Mouse (Mus musculus): ENCODE results near the gene Tcf3. TPM values are rescaled to one million over a fixed set of nuclear protein-coding genes. Genes with fewer than 3 reads are reported as not detected.

Gene Tcf3
- polyA plus RNA-seq, 1 experiment = 101 TPM

DNA sequence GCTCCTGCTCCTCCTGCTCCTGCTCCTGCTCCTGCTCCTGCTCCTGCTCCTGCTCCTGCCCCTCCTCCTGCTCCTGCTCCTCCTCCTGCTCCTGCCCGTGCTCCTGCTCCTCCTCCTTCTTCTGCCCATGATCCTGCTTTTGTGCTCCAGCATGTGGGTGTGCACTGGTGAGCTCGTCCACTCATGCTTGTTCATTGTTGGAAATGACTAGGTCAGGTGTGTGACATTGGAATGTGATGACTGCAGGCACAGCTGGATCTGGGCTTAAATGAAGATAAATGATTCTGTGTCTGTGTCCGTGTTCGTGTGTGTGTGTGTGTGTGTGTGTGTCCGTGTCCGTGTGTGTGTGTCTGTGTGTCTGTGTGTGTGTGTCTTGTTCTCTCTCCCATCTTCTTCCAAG is 65.1 kb downstream of the Tcf3 start:
- TF ChIP-seq POLR2A (IDR thresholded peaks at IDR 0.05; ENCODE audit: low read depth, low read length) (no peak), CTCF (IDR thresholded peaks at IDR 0.05; ENCODE audit: extremely low read depth, insufficient read length, insufficient replicate concordance, low read depth, low read length) (no peak)
- Histone ChIP-seq H3K27me3 (ENCODE audit: control insufficient read depth, insufficient read depth, low read length) (no peaks in the 10 kb centered on the region), H3K27ac (ENCODE audit: insufficient read depth, low read depth, low read length) (no peak overlapping the region), H3K4me3 (ENCODE audit: low read depth, low read length) (no peak overlapping the region), H3K4me1 (ENCODE audit: control insufficient read depth, insufficient read depth, insufficient read length, low read length) (peaks cover 8% of the 10 kb centered on the region), H3K36me3 (ENCODE audit: control insufficient read depth, insufficient read depth, low read length) (no peaks in the 10 kb centered on the region)
- WGBS = 87% methylated on average over 6 of the region's 6 CpGs

DNA sequence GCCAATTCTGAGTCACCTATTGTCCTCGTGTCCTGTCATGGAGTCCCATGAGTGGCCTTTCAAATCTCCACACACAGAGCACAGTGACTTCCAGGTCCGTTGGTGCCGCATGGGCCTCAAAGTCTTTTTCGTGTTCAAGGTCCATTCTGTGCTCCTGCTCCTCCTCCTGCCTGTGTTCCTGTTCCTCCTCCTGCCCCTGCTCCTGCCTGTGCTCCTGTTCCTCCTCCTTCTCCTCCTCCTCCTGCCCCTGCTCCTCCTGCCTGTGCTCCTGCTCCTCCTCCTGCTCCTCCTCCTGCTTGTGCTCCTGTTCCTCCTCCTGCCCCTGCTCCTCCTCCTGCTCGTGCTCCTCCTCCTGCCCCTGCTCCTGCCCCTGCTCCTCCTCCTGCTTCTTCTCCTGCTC is 65.5 kb downstream of the Tcf3 start:
- WGBS = 22% methylated on average over 5 of the region's 5 CpGs
- H3K27ac ChIP-seq (ENCODE audit: insufficient read depth, low read depth, low read length) = no peak overlapping the region
- no peaks in the 10 kb centered on the region for H3K27me3 ChIP-seq (ENCODE audit: control insufficient read depth, insufficient read depth, low read length)
- no peak for TF ChIP-seq CTCF (IDR thresholded peaks at IDR 0.05; ENCODE audit: extremely low read depth, insufficient read length, insufficient replicate concordance, low read depth, low read length)
- TF ChIP-seq POLR2A (IDR thresholded peaks at IDR 0.05; ENCODE audit: low read depth, low read length) = no peak
- H3K4me1 ChIP-seq (ENCODE audit: control insufficient read depth, insufficient read depth, insufficient read length, low read length) = peaks cover 8% of the 10 kb centered on the region
- no peaks in the 10 kb centered on the region for H3K36me3 ChIP-seq (ENCODE audit: control insufficient read depth, insufficient read depth, low read length)
- no peak overlapping the region for H3K4me3 ChIP-seq (ENCODE audit: low read depth, low read length)

DNA sequence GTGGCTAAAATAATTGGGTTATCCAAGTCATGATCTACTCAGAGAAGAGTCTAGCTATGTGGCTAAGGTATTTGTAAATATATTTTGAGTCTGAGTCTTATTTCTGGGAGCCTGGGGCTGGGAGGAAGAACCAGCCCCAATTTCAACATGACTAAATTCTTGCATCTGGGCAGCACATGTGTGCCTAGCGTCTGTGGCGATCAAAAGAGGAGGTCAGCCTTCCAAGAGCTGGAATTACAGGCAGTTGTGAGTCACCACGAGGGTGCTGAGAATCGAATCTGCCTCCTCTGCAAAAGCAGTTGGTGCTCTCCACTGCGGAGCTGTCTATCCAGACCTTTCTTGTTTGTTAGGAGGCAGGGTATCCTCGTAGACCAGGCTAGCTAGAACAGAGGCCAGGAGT is 67.7 kb downstream of the Tcf3 start:
- TF ChIP-seq CTCF (IDR thresholded peaks at IDR 0.05; ENCODE audit: extremely low read depth, insufficient read length, insufficient replicate concordance, low read depth, low read length) (no peak), POLR2A (IDR thresholded peaks at IDR 0.05; ENCODE audit: low read depth, low read length) (no peak)
- Histone ChIP-seq H3K4me3 (ENCODE audit: low read depth, low read length) (no peak overlapping the region), H3K4me1 (ENCODE audit: control insufficient read depth, insufficient read depth, insufficient read length, low read length) (peaks cover 8% of the 10 kb centered on the region), H3K27me3 (ENCODE audit: control insufficient read depth, insufficient read depth, low read length) (no peaks in the 10 kb centered on the region), H3K27ac (ENCODE audit: insufficient read depth, low read depth, low read length) (no peak overlapping the region), H3K36me3 (ENCODE audit: control insufficient read depth, insufficient read depth, low read length) (no peaks in the 10 kb centered on the region)
- 72% methylated on average over 6 of the region's 6 CpGs for WGBS

DNA sequence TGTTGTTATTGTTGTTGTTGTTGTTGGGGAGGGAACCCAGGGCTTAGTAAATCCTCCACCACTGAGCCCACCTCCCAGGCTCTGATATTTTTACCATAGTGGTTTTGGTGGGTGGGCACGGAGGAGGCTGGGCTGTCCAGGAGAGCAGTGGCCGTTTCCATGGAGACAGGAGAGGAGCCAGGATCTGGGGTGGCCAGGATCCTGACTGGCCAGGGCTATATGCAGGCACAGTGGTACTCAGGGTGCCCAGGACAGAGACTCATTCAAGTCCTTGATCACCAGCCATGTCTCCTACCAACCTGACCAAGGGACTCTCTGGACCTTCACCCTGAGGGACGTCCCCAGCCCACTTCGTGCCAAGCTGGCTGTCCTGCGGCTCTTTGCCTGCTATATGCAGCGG is 69.7 kb downstream of the Tcf3 start:
- 40% methylated on average over 6 of the region's 6 CpGs for WGBS
- H3K27ac ChIP-seq (ENCODE audit: insufficient read depth, low read depth, low read length) = no peak overlapping the region

More for the DNA sequence above, 69.7 kb downstream of the Tcf3 start:
- no peaks in the 10 kb centered on the region; the same call in 1 of the 2 replicates for H3K27me3 ChIP-seq (ENCODE audit: control insufficient read depth, insufficient read depth, low read length)
- no peaks in the 10 kb centered on the region for H3K36me3 ChIP-seq (ENCODE audit: control insufficient read depth, insufficient read depth, low read length)
- peaks cover 8% of the 10 kb centered on the region for H3K4me1 ChIP-seq (ENCODE audit: control insufficient read depth, insufficient read depth, insufficient read length, low read length)
- no peak for TF ChIP-seq CTCF (IDR thresholded peaks at IDR 0.05; ENCODE audit: extremely low read depth, insufficient read length, insufficient replicate concordance, low read depth, low read length)
- no peak for TF ChIP-seq POLR2A (IDR thresholded peaks at IDR 0.05; ENCODE audit: low read depth, low read length)
- no peak overlapping the region for H3K4me3 ChIP-seq (ENCODE audit: low read depth, low read length)

Other genes starting within 250 kb of the Tcf3 start
- 11.6 and 23.7 TPM in 2 replicates for gene Mum1, start 207.2 kb downstream of the Tcf3 start, polyA plus RNA-seq (2012; rRNA removed)
- gene Ndufs7, start 184.5 kb downstream of the Tcf3 start, polyA plus RNA-seq (2012; rRNA removed) = 800 and 1,176 TPM in 2 replicates
- gene Gamt, start 172.6 kb downstream of the Tcf3 start, polyA plus RNA-seq (2012; rRNA removed) = 13.1 and 55.2 TPM in 2 replicates
- 46.6 and 89.3 TPM in 2 replicates for gene Dazap1, start 172.2 kb downstream of the Tcf3 start, polyA plus RNA-seq (2012; rRNA removed)
- gene Rps15, start 141.2 kb downstream of the Tcf3 start, polyA plus RNA-seq (2012; rRNA removed) = 741 and 887 TPM in 2 replicates
- gene Apc2, start 137.7 kb downstream of the Tcf3 start, polyA plus RNA-seq (2012; rRNA removed) = 0.65 and 0.96 TPM in 2 replicates
- 47.4 and 74.1 TPM in 2 replicates for gene 2310011J03Rik, start 113.1 kb downstream of the Tcf3 start, polyA plus RNA-seq (2012; rRNA removed)
- gene Pcsk4, start 104.1 kb downstream of the Tcf3 start, polyA plus RNA-seq (2012; rRNA removed) = 18.0 and 27.0 TPM in 2 replicates
- gene Reep6, start 103.7 kb downstream of the Tcf3 start, polyA plus RNA-seq (2012; rRNA removed) = 186 and 287 TPM in 2 replicates
- gene Adamtsl5, start 85.2 kb downstream of the Tcf3 start, polyA plus RNA-seq (2012; rRNA removed) = 74.2 and 136 TPM in 2 replicates
- 0.75 and 5.9 TPM in 2 replicates for gene Plk5, start 77.2 kb downstream of the Tcf3 start, polyA plus RNA-seq (2012; rRNA removed)
- 10.3 and 20.6 TPM in 2 replicates for gene Mex3d, start 46.0 kb downstream of the Tcf3 start, polyA plus RNA-seq (2012; rRNA removed)
- gene Mbd3, start 34.1 kb downstream of the Tcf3 start, polyA plus RNA-seq (2012; rRNA removed) = 55.1 and 85.7 TPM in 2 replicates
- 2,051 and 2,588 TPM in 2 replicates for gene Uqcr11, start 26.8 kb downstream of the Tcf3 start, polyA plus RNA-seq (2012; rRNA removed)
- gene Onecut3, start 61.2 kb upstream of the Tcf3 start, polyA plus RNA-seq (2012; rRNA removed) = 0.29 and 2.8 TPM in 2 replicates
- not detected in 2 replicates for gene Atp8b3, start 105.5 kb upstream of the Tcf3 start, polyA plus RNA-seq (2012; rRNA removed)
- 33.1 and 63.7 TPM in 2 replicates for gene Rexo1, start 127.9 kb upstream of the Tcf3 start, polyA plus RNA-seq (2012; rRNA removed)
- gene Klf16, start 143.7 kb upstream of the Tcf3 start, polyA plus RNA-seq (2012; rRNA removed) = 18.4 and 33.2 TPM in 2 replicates
- 381 and 644 TPM in 2 replicates for gene Abhd17a, start 156.7 kb upstream of the Tcf3 start, polyA plus RNA-seq (2012; rRNA removed)
- 84.0 and 130 TPM in 2 replicates for gene Scamp4, start 169.2 kb upstream of the Tcf3 start, polyA plus RNA-seq (2012; rRNA removed)
- gene Adat3, start 169.2 kb upstream of the Tcf3 start, polyA plus RNA-seq (2012; rRNA removed) = 18.2 and 23.9 TPM in 2 replicates
- gene Gm49322, start 172.4 kb upstream of the Tcf3 start, polyA plus RNA-seq (2012; rRNA removed) = 1.3 and 2.2 TPM in 2 replicates
- gene Csnk1g2, start 189.2 kb upstream of the Tcf3 start, polyA plus RNA-seq (2012; rRNA removed) = 115 and 266 TPM in 2 replicates
- 45.4 and 84.1 TPM in 2 replicates for gene Btbd2, start 223.4 kb upstream of the Tcf3 start, polyA plus RNA-seq (2012; rRNA removed)
- gene Mknk2, start 244.5 kb upstream of the Tcf3 start, polyA plus RNA-seq (2012; rRNA removed) = 96.1 and 146 TPM in 2 replicates

Measured in small intestine, adult 2 months (tissue).